Mouse (Mus musculus) limb, embryonic 15.5 days (tissue): ENCODE results near the gene Blmh. TPM values are rescaled to one million over a fixed set of nuclear protein-coding genes. Genes with fewer than 3 reads are reported as not detected.

Experiments
- ATAC-seq: fragments of 200-750 bp; cut with Nextera tagmentation; 2 replicates; pipeline ENCODE4 v1.8.0; 2017; ENCODE audit warnings: low read depth, moderate TSS enrichment; ENCODE audit not compliant: insufficient number of reproducible peaks, low FRiP score, low TSS enrichment
- H3K27ac ChIP-seq: fragments of 300-500 bp; sonication (generic); 2 replicates; pipeline ENCODE4 v1.5.1; 2015; ENCODE audit warnings: moderate library complexity, mild to moderate bottlenecking, inconsistent platforms
- H3K27me3 ChIP-seq: fragments of 300-500 bp; sonication (generic); 2 replicates; pipeline ENCODE4 v1.6.1; 2015; ENCODE audit warnings: inconsistent platforms
- H3K36me3 ChIP-seq: fragments of 300-500 bp; sonication (generic); 2 replicates; pipeline ENCODE4 v1.6.1; 2015; ENCODE audit warnings: inconsistent platforms
- H3K4me1 ChIP-seq: fragments of 300-500 bp; sonication (generic); 2 replicates; pipeline ENCODE4 v1.6.1; 2015; ENCODE audit warnings: inconsistent platforms
- H3K4me2 ChIP-seq: fragments of 300-500 bp; sonication (generic); 2 replicates; pipeline ENCODE4 v1.6.1; 2015; ENCODE audit warnings: mild to moderate bottlenecking, inconsistent platforms
- H3K4me3 ChIP-seq: fragments of 300-500 bp; sonication (generic); 2 replicates; pipeline ENCODE4 v1.5.1; 2015; ENCODE audit warnings: mild to moderate bottlenecking, inconsistent platforms
- H3K9ac ChIP-seq: fragments of 300-500 bp; sonication (generic); 2 replicates; pipeline ENCODE4 v1.6.1; 2015; ENCODE audit warnings: inconsistent platforms
- H3K9me3 ChIP-seq: fragments of 300-500 bp; sonication (generic); 2 replicates; pipeline ENCODE4 v1.6.1; 2016; ENCODE audit warnings: inconsistent platforms
- WGBS: fragments of 180-500 bp; shearing (Covaris S2); methylation state at CpG from one replicate; pipeline ENCODE4 v1.1.7; 2015; 5-methylcytosine and 5-hydroxymethylcytosine counted together
- polyA plus RNA-seq: library from polyadenylated mRNA; unstranded; fragments of >200 nt; fragmentation: Nextera tagmentation; extraction: Ambion mirVana; gene quantifications from 2 replicates; pipeline ENCODE4 v1.2.1, GENCODE M21; 2015

The Blmh gene
- polyA plus RNA-seq, 1 experiment from 2014 or later: 218 TPM

- Histone ChIP-seq H3K27me3 (no peaks in the 10 kb centered on the region), H3K4me1 (no peaks in the 10 kb centered on the region), H3K4me3 (no peak overlapping the region), H3K27ac (no peak overlapping the region), H3K4me2 (no peak overlapping the region), H3K9me3 (no peaks in the 10 kb centered on the region), H3K9ac (no peak overlapping the region), H3K36me3 (peaks cover 83% of the 10 kb centered on the region)
- no peak for ATAC-seq
- 76% methylated on average over 5 of the region's 5 CpGs for WGBS
These were observed 59.0 kb downstream of the Blmh start for GRCm38 (mm10) chr11:76983641-76984040.

GRCm38 (mm10) chr11:76984173-76984572 is 59.6 kb downstream of the Blmh start:
- no peak overlapping the region for H3K4me2 ChIP-seq
- no peaks in the 10 kb centered on the region for H3K27me3 ChIP-seq
- H3K36me3 ChIP-seq: peaks cover 78% of the 10 kb centered on the region
- H3K27ac ChIP-seq: no peak overlapping the region
- H3K4me1 ChIP-seq: no peaks in the 10 kb centered on the region
- no peak overlapping the region for H3K9ac ChIP-seq
- H3K4me3 ChIP-seq: no peak overlapping the region
- ATAC-seq: no peak
- H3K9me3 ChIP-seq: no peaks in the 10 kb centered on the region

DNA sequence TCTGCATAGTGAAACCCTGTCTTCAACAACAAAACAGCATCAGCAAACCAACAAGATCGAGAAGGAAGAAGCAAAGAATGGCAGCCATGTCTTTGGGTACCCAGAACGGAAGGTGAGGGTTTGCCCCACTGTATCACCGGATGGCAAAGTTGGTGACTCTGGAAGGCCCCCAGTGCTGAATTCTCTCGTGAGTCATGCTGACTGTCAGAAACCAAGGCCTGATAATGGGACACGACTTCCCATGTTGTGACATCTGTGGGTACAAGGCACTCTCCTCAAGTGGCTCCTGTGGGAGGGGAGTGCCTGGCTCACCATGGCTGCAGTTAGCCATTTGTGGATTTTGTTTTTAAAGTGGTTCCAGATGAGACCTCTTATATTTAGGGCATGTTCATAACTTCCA is 66.2 kb downstream of the Blmh start:
- WGBS: 75% methylated on average over 5 of the region's 5 CpGs
- H3K36me3 ChIP-seq: peaks cover 32% of the 10 kb centered on the region
- no peak overlapping the region for H3K4me3 ChIP-seq
- H3K27ac ChIP-seq: no peak overlapping the region
- H3K9me3 ChIP-seq: no peaks in the 10 kb centered on the region
- no peaks in the 10 kb centered on the region for H3K4me1 ChIP-seq
- no peak for ATAC-seq
- H3K27me3 ChIP-seq: peaks cover 5% of the 10 kb centered on the region
- H3K4me2 ChIP-seq: no peak overlapping the region
- no peak overlapping the region for H3K9ac ChIP-seq

DNA sequence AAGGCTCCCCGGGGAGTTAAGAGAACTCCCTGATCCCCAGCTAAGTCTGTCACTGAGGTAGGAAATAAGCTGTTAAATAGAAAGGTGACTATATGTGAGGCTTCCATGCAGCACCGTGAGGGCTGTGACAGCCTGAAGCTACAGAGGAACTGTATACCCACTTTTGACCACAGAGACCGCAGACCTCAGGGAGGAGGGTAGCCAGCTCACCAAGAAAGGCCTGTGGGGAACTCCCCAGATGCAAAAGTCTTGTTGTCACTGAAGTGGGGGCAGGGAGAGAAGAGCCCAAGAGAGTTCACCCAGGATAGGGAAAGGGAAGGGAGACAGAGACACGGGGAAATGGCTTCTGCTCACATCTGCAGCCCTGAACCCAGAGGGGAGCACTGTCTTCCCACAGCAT is 68.3 kb downstream of the Blmh start:
- 42% methylated on average over 4 of the region's 4 CpGs for WGBS
- H3K27ac ChIP-seq: no peak overlapping the region

GRCm38 (mm10) chr11:76995966-76996672 is 71.5 kb downstream of the Blmh start:
- Histone ChIP-seq H3K4me1 (peaks cover 19% of the 10 kb centered on the region), H3K9me3 (no peaks in the 10 kb centered on the region), H3K9ac (no peak overlapping the region), H3K36me3 (no peaks in the 10 kb centered on the region), H3K27ac (no peak overlapping the region), H3K4me3 (no peak overlapping the region), H3K27me3 (peaks cover 55% of the 10 kb centered on the region), H3K4me2 (no peak overlapping the region)
- ATAC-seq: no peak
- WGBS: 50% methylated on average over 20 of the region's 20 CpGs

More for the DNA sequence above, 68.3 kb downstream of the Blmh start:
- H3K36me3 ChIP-seq: peaks cover 12% of the 10 kb centered on the region
- no peak for ATAC-seq
- H3K4me1 ChIP-seq: peaks cover 7% of the 10 kb centered on the region
- H3K9ac ChIP-seq: no peak overlapping the region
- H3K27me3 ChIP-seq: peaks cover 24% of the 10 kb centered on the region
- H3K4me2 ChIP-seq: no peak overlapping the region
- no peak overlapping the region for H3K4me3 ChIP-seq
- H3K9me3 ChIP-seq: no peaks in the 10 kb centered on the region

GRCm38 (mm10) chr11:76997305-76997704 is 72.7 kb downstream of the Blmh start:
- WGBS: under 1% methylated on average over 21 of the region's 21 CpGs
- H3K27me3 ChIP-seq: peaks cover 62% of the 10 kb centered on the region
- no peaks in the 10 kb centered on the region for H3K9me3 ChIP-seq
- peak overlapping the region; percentile 28; the same call in 1 of the 2 replicates for H3K9ac ChIP-seq
- peaks cover 19% of the 10 kb centered on the region for H3K4me1 ChIP-seq
- H3K4me3 ChIP-seq: peak overlapping the region; percentile 47
- H3K36me3 ChIP-seq: no peaks in the 10 kb centered on the region
- H3K27ac ChIP-seq: no peak overlapping the region
- 0 out of 2 replicates have a peak, but pooled peaks have one; percentile 49 for ATAC-seq
- peak overlapping the region; percentile 96 for H3K4me2 ChIP-seq

- H3K4me1 ChIP-seq: peaks cover 19% of the 10 kb centered on the region
- peak within 1 kb of the TSS; percentile 28; the same call in 1 of the 2 replicates for H3K9ac ChIP-seq
- under 1% methylated on average over 47 of the region's 52 CpGs for WGBS
- H3K36me3 ChIP-seq: no peaks in the 10 kb centered on the region
- no peak within 1 kb of the TSS for H3K27ac ChIP-seq
- no peaks in the 10 kb centered on the region for H3K9me3 ChIP-seq
- ATAC-seq: no peak
- peak within 1 kb of the TSS; percentile 47 for H3K4me3 ChIP-seq
- H3K27me3 ChIP-seq: peaks cover 62% of the 10 kb centered on the region
- H3K4me2 ChIP-seq: peak within 1 kb of the TSS; percentile 96
These were observed 73.5 kb downstream of the Blmh start, which contains the start of gene Slc6a4 for GRCm38 (mm10) chr11:76997916-76998704. Gene Slc6a4, plus strand, starts transcription at chr11:76998603.

DNA sequence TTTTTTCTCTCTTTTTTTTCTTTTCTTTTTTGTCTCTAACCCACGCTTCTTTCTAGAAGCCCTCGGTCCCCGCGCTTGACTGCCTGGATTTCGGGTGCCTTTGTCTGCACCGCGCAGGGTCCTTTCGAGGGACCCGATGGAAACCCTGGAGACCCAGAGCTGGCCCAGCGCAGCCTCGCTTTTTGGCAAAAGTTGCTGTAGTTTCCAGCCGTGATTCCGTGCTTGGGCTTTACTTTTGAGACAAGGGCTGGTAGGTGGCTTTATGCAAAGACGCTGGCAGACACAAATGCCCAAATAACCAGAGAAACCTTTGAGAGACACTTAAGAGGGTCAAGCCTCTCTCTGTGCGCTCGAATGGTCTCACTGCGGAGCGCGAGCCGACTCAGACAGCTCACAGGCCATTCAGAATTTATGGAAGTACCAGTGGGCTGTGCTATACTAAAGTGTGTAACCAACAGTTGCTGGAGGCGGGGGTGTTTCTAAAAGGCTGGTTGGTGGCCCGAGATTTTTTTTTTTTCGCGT is 74.2 kb downstream of the Blmh start:
- no peak overlapping the region for H3K27ac ChIP-seq
- peaks cover 19% of the 10 kb centered on the region for H3K4me1 ChIP-seq
- H3K27me3 ChIP-seq: peaks cover 62% of the 10 kb centered on the region
- H3K4me2 ChIP-seq: peak overlapping the region; percentile 96
- H3K9ac ChIP-seq: no peak overlapping the region
- H3K9me3 ChIP-seq: no peaks in the 10 kb centered on the region
- no peak for ATAC-seq
- H3K36me3 ChIP-seq: no peaks in the 10 kb centered on the region
- 8% methylated on average over 24 of the region's 24 CpGs for WGBS
- H3K4me3 ChIP-seq: peak overlapping the region; percentile 47

DNA sequence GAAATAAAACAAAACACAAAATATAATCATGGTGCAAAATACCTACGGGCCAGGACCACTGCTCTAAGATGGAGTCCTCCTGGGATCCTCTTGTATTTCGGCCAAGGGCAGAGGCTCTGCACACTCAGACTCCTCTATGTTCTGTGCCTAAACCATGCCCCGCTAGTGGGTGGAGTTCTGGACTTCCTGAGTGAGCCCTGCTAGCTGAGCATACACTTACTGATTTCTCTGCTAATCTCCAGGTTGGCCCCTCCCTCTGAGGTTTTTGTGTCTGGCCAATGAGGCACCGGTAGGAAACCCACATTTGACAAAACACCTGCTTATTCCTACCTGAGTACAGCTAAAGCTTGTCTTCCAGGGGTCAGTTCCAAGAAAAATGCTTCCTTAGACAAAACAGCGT is 76.1 kb downstream of the Blmh start:
- H3K4me3 ChIP-seq: no peak overlapping the region
- ATAC-seq: no peak
- H3K36me3 ChIP-seq: no peaks in the 10 kb centered on the region
- peaks cover 57% of the 10 kb centered on the region for H3K27me3 ChIP-seq
- H3K4me1 ChIP-seq: peaks cover 19% of the 10 kb centered on the region
- H3K27ac ChIP-seq: no peak overlapping the region
- no peak overlapping the region for H3K4me2 ChIP-seq
- no peaks in the 10 kb centered on the region for H3K9me3 ChIP-seq
- WGBS: 51% methylated on average over 5 of the region's 5 CpGs
- H3K9ac ChIP-seq: no peak overlapping the region

DNA sequence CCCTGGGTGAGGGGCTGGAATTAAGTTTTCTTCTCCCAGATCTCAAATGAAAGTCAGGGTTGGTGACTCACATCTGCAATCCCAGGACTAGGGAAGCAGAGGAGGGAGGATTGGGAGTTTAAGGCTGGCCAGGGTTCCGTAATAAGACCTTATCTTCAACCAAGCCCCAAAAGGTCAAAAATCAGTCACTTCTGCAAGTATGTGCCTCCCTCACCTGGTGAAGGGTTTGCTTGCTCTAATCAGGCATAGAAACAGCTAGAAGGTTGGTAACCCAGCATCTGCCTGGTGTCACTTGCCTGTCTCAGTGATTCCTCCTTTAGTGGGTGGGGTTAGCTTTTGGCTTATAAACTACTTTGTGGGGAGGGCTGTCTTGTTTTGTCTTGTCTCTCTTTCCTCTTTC is 77.8 kb downstream of the Blmh start:
- no peak overlapping the region for H3K27ac ChIP-seq
- peaks cover 42% of the 10 kb centered on the region for H3K27me3 ChIP-seq
- H3K4me2 ChIP-seq: no peak overlapping the region
- H3K9me3 ChIP-seq: no peaks in the 10 kb centered on the region
- H3K4me3 ChIP-seq: no peak overlapping the region
- no peaks in the 10 kb centered on the region for H3K36me3 ChIP-seq
- 50% methylated on average over 1 of the region's 1 CpGs for WGBS
- peaks cover 21% of the 10 kb centered on the region for H3K4me1 ChIP-seq
- H3K9ac ChIP-seq: no peak overlapping the region
- no peak for ATAC-seq

DNA sequence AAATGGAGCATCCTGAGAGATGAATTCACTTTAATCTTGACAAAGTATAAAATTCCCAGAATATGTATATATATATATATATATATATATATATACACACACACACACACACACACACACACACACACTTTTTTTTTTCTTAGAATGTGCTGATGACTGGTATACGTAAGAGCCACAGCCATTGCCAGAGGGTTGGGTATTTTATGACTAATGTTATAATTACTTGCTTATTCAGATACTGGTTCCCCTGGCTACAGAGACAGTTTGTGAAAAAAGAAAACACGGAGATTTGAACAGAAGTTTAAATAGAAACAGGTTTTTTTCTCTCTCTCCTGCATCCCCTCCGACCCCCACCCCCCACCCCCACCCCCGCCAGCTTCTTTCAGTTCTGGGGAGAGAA is 81.3 kb downstream of the Blmh start:
- H3K9ac ChIP-seq: no peak overlapping the region
- 0 out of 2 replicates have a peak, but pooled peaks cover 6% of the 10 kb centered on the region for H3K4me1 ChIP-seq
- no peak for ATAC-seq
- no peak overlapping the region for H3K4me2 ChIP-seq
- H3K4me3 ChIP-seq: no peak overlapping the region
- H3K27me3 ChIP-seq: peaks cover 9% of the 10 kb centered on the region; the same call in 1 of the 2 replicates
- WGBS: 32% methylated on average over 4 of the region's 4 CpGs
- H3K27ac ChIP-seq: no peak overlapping the region
- H3K9me3 ChIP-seq: no peaks in the 10 kb centered on the region
- H3K36me3 ChIP-seq: no peaks in the 10 kb centered on the region

DNA sequence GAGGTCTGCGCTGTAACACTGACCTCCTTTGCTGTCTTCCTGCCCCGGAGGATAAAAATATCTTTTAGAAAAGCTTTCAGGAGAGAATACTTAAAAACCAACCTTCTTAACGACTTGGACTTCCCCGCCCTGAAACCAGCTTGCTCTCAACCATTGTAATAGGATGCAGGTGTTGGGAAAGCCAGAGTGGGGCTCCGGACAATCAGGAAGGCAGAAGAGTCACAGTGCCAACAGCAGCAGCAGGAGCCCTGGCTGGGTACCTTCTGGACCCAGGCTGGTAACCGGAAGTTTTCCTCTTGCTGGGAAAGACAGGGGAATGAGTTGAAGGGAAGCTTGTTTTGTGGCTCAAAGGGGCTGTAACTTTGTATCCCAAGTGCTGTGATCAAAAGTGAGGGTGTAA is 82.0 kb downstream of the Blmh start:
- WGBS: 23% methylated on average over 6 of the region's 6 CpGs
- Histone ChIP-seq H3K9ac (no peak overlapping the region), H3K27me3 (peaks cover 2% of the 10 kb centered on the region; the same call in 1 of the 2 replicates), H3K36me3 (no peaks in the 10 kb centered on the region), H3K9me3 (no peaks in the 10 kb centered on the region), H3K4me2 (no peak overlapping the region), H3K4me1 (0 out of 2 replicates have a peak, but pooled peaks cover 6% of the 10 kb centered on the region), H3K27ac (no peak overlapping the region), H3K4me3 (no peak overlapping the region)
- no peak for ATAC-seq
